Mouse (Mus musculus): ENCODE data around the gene Olfr975.
"Not testable (repeated sequence)": the region's sequence is repeated elsewhere in the genome, so short reads cannot be mapped to it uniquely, and the experiment has no call there.

Olfr975 gene

DNA sequence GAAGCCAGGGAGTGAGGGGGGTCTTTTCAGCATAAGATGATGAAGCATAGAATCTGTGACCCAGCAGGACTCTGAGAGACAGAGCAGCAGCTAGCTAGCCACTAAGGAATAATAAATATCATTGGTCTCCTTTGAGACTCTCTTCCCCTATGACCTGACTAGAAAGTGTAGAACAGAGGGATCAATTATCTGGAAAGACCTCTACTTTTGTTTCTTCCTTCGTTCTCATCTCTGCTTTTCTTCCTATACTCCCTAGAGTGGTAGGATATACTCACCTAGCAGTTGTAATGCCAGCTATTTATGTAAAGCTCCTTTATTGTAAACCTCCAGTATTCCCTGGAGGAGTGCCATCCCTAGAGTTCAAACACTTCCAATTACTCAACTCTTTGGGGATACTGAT, at the start of gene Olfr975:
TSS of gene Olfr975 (minus strand) at position 101 of the 400 bp plus-strand sequence.
- no peak for DNase-seq

DNA sequence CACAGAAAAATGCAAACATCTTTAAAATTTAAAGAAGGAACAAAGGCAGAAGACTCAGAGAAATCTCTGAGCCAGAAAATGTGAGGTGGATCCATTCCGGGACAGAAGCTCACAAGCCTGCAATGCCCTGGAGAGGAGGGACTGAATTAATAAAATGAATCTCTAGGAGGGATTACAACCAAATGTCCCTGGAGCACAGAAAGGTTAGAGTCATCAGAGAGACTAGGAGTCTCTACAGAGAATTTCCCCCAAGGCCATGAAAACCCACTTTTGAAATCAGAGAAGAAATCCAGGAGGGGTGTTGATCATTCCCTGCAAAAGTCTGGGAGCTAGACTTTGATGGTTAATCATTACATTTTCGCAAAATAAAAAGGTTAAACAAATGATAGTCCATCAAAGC, 40.0 kb upstream of the Olfr975 start, which contains the start of gene Olfr978:
TSS of gene Olfr978 (plus strand) at position 301 of the 400 bp plus-strand sequence.
- no peak for DNase-seq

DNA sequence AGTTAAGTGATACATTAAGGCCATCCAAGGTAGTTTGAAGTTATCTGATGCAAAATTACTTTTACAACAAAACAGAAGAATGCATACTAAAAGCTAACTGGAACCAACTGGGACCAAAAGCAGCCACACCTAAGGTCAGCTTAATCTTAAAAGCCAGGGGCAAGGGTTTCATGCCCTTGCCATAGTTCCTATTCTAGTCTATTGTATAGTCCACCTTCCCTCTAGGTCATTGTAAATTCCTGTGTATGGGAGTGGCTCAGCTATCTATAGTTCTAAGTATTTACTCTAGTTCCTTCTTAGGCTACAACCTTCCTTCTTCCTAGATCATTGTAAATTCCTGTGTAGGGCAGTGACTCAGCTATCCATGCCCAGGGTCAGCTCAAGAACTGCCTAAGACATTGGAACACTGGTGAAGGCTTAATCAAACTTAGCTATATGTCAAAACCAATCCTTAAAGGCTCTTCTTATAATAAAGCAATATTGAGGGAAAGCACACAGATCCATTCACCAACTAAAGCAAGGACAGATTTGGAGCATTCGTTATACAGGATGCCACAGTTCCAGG, 24.8 kb upstream of the Olfr975 start:
- DNase-seq: not testable (repeated sequence)

DNA sequence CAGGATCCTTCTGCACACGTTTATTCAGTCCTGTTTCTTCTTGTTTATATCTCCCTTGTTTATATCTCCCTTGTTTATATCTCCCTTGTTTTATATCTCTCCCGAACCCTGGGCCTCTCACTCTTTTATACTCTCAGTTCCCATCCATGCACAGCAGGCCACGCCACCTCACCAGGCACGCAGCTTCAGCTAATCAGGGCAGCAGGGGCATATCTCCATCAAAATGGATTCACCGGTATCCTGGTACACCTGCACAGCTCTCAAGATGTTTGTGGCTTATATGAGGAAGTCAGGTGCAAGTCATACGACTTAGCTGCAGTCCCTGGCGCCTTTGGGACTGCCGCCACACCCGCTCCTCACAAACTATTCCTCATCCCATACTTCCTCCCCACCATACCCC, 9.2 kb upstream of the Olfr975 start, which contains the start of gene Olfr976:
TSS of gene Olfr976 (minus strand) at position 101 of the 400 bp plus-strand sequence.
- DNase-seq: not testable (repeated sequence)

DNA sequence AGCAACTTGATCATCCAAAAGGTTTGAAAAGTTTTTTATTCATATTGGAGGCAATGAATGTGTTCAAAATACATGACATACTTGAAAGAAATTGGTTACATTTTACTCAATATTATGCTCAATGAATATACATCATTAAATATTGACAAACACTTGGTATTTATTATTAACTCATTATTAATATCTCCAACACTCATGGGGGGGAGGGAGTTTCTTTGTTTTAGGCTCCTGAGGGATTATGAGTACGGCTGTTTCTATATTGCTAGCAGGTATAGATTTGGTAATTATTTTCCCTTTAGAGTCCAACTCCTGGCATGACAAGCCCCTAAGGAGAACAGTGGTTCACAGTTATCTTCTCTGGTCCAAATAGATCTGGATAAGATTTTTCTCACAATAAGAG, 14.6 kb downstream of the Olfr975 start, which contains the start of gene Olfr974:
TSS of gene Olfr974 (plus strand) at position 301 of the 400 bp plus-strand sequence.
- no peak for DNase-seq

DNA sequence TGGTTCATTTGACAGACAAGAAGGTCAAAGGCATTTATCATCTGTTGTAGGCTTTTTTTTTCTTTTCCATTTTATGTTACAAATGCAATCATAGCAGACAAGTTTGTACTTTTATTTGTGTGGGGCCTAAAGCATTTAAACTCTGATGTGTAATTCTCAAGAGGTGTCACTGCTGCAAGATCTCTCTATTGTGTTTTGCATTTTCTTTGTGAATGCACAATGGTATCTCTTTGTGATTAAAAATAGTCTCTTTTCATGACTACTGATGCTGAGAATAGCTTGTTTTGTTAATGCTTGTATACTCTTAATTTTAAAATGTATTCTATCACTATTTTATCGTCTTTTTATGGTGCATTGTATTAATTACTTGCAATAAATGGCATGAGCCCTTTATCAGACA, 23.0 kb downstream of the Olfr975 start:
- DNase-seq: not testable (repeated sequence)

DNA sequence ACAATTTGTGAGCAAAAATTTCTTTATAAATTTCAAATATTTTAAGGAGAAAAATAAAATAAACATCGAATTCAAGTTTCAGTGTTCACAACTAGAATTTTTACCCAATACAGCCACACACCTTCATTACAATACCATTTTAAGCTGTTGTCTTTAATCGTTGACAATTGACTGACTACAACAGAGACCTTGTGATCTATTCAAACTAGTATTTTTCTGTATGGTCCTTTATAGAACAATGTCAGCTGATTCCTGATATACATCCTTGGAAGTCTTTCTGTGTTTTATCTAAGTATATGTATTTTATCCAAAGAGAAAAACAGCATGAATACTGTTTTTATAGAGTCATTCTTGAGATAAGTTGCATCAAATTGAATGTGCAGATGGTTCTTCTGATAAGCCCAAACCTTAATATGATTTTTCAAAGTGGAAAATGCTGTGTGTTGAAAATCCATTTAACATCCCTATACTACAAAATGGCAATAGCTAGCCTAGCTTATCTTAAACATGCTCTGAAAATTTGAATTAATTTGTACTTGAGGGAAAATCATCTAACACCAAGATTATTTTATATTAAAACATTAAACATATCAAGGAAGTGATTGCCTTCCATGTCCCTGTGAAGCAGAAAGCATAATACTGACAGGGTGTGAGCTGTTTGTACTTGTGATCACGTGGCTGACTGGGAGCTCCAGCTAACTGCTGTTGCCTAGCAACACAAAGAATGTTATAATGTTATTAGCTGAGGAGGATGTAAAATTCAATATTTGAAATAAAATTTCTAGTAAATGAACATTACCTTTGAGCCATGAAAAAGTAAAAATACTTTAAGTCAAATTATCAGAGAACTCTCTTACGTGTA, 23.6 kb downstream of the Olfr975 start:
- DNase-seq: not testable (repeated sequence)

DNA sequence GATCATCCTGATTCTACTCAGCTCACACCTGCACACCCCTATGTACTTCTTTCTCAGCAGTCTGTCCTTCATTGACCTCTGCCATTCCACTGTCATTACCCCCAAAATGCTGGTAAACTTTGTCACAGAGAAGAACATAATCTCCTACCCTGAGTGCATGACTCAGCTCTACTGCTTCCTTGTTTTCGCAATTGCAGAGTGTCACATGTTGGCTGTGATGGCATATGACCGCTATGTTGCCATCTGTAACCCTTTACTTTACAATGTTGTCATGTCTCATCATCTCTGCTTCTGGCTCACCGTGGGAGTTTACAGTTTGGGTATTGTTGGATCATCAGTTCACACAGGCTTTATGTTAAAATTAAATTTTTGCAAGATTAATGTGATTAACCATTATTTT, 41.9 kb downstream of the Olfr975 start:
- no peak for DNase-seq

DNA sequence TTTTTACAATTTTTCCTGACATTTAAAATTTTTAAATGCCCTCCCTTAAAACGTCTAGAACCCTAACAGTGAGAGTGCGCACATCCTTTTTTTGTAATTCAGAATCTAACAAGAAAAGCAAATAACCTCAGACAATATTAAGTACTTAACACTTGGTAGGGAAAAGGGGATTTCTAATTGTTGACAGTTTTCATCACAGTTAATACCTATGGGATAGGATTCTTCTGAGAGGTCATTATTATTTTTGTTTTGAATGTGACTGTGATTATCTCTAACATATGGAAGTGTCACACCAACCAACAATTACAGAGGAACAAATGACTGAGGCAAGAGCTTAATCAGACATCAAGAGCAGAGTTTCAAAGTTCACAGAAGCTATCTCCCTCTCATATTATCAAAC, 44.8 kb downstream of the Olfr975 start, which contains the start of gene Olfr229:
TSS of gene Olfr229 (plus strand) at position 301 of the 400 bp plus-strand sequence.
- DNase-seq: no peak

DNA sequence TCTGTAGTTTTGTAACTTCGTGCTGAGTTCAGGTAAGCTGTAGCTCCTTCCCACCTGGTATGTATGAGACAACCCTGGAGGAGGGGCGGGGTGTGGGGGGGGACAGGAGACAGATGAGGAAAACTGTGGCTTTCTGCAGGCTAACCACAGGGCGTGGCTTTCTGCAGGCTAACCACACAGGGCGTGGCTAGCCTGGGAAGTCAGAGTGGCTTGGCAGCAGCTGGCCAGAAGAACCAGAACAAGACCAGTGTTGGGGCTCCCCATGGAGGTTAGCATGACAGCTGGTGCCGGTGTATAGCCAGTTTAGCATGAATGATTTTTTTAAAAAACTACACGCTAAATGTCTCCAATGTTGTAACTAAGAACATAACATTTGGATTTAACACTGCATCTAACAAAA, 46.7 kb downstream of the Olfr975 start:
- DNase-seq: no peak
